Mouse (Mus musculus): ENCODE measurements around the gene Spata5. TPM values are rescaled to one million over a fixed set of nuclear protein-coding genes. Genes with fewer than 3 reads are reported as not detected.
A peak's percentile ranks its signal among the peaks of the same experiment; 100 is the strongest.

Spata5 gene
- total and polyA plus RNA-seq, 2 experiments from 2014 or later = 21.0 to 33.3 TPM

- ATAC-seq (no peak), DNase-seq (no peak)
- Histone ChIP-seq H3K9me3 (ENCODE audit: low read length) (no peaks in the 10 kb centered on the region), H3K27ac (ENCODE audit: low read depth, low read length) (no peak overlapping the region), H3K4me2 (ENCODE audit: low read depth) (no peak overlapping the region), H3K4me1 (ENCODE audit: insufficient read depth) (no peaks in the 10 kb centered on the region), H3K4me3 (ENCODE audit: low read depth, low read length) (no peak overlapping the region), H3K9ac (no peak overlapping the region), H3K36me3 (ENCODE audit: insufficient read depth) (no peaks in the 10 kb centered on the region), H3K27me3 (ENCODE audit: insufficient read depth, low read length) (no peaks in the 10 kb centered on the region)
- WGBS = 69% methylated on average over 6 of the region's 6 CpGs
- TF ChIP-seq CTCF (IDR thresholded peaks at IDR 0.05; ENCODE audit: low read depth) = no peak
Observed at GRCm38 (mm10) chr3:37381457-37381856, 38.2 kb upstream of the Spata5 start.

- no peak for TF ChIP-seq CTCF (IDR thresholded peaks at IDR 0.05; ENCODE audit: low read depth)
- 80% methylated on average over 6 of the region's 6 CpGs for WGBS
- Histone ChIP-seq H3K27ac (ENCODE audit: low read depth, low read length) (no peak overlapping the region), H3K4me2 (ENCODE audit: low read depth) (no peak overlapping the region), H3K9me3 (ENCODE audit: low read length) (no peaks in the 10 kb centered on the region), H3K9ac (no peak overlapping the region), H3K36me3 (ENCODE audit: insufficient read depth) (no peaks in the 10 kb centered on the region), H3K27me3 (ENCODE audit: insufficient read depth, low read length) (no peaks in the 10 kb centered on the region), H3K4me1 (ENCODE audit: insufficient read depth) (no peaks in the 10 kb centered on the region), H3K4me3 (ENCODE audit: low read depth, low read length) (no peak overlapping the region)
- DNase-seq (no peak), ATAC-seq (no peak)
Observed at GRCm38 (mm10) chr3:37383096-37383765, 36.5 kb upstream of the Spata5 start.

- Histone ChIP-seq H3K9ac (no peak overlapping the region), H3K4me3 (ENCODE audit: low read depth, low read length) (no peak overlapping the region), H3K9me3 (ENCODE audit: low read length) (no peaks in the 10 kb centered on the region), H3K27ac (ENCODE audit: low read depth, low read length) (no peak overlapping the region), H3K36me3 (ENCODE audit: insufficient read depth) (no peaks in the 10 kb centered on the region), H3K4me2 (ENCODE audit: low read depth) (no peak overlapping the region), H3K27me3 (ENCODE audit: insufficient read depth, low read length) (no peaks in the 10 kb centered on the region), H3K4me1 (ENCODE audit: insufficient read depth) (no peaks in the 10 kb centered on the region)
- ATAC-seq (no peak), DNase-seq (no peak)
- WGBS = 92% methylated on average over 6 of the region's 6 CpGs
- no peak for TF ChIP-seq CTCF (IDR thresholded peaks at IDR 0.05; ENCODE audit: low read depth)
Observed at GRCm38 (mm10) chr3:37387310-37387709, 32.4 kb upstream of the Spata5 start.

- TF ChIP-seq CTCF (IDR thresholded peaks at IDR 0.05; ENCODE audit: low read depth) = no peak
- Histone ChIP-seq H3K36me3 (ENCODE audit: insufficient read depth) (no peaks in the 10 kb centered on the region), H3K4me3 (ENCODE audit: low read depth, low read length) (no peak overlapping the region), H3K27ac (ENCODE audit: low read depth, low read length) (no peak overlapping the region), H3K9ac (no peak overlapping the region), H3K4me1 (ENCODE audit: insufficient read depth) (no peaks in the 10 kb centered on the region), H3K27me3 (ENCODE audit: insufficient read depth, low read length) (no peaks in the 10 kb centered on the region), H3K9me3 (ENCODE audit: low read length) (no peaks in the 10 kb centered on the region), H3K4me2 (ENCODE audit: low read depth) (no peak overlapping the region)
- DNase-seq (no peak), ATAC-seq (peak; percentile 88)
- 87% methylated on average over 5 of the region's 5 CpGs for WGBS
Observed at GRCm38 (mm10) chr3:37396930-37397608, 22.6 kb upstream of the Spata5 start.

- H3K9ac ChIP-seq = no peak overlapping the region
- H3K27me3 ChIP-seq (ENCODE audit: insufficient read depth, low read length) = no peaks in the 10 kb centered on the region
- H3K36me3 ChIP-seq (ENCODE audit: insufficient read depth) = no peaks in the 10 kb centered on the region
- no peak overlapping the region for H3K4me3 ChIP-seq (ENCODE audit: low read depth, low read length)
- WGBS = 78% methylated on average over 3 of the region's 3 CpGs
- no peak for TF ChIP-seq CTCF (IDR thresholded peaks at IDR 0.05; ENCODE audit: low read depth)
- ATAC-seq = no peak
- H3K4me2 ChIP-seq (ENCODE audit: low read depth) = no peak overlapping the region
- no peak overlapping the region for H3K27ac ChIP-seq (ENCODE audit: low read depth, low read length)
- no peaks in the 10 kb centered on the region for H3K9me3 ChIP-seq (ENCODE audit: low read length)
- DNase-seq = no peak
- H3K4me1 ChIP-seq (ENCODE audit: insufficient read depth) = no peaks in the 10 kb centered on the region
Observed at GRCm38 (mm10) chr3:37397646-37398045, 22.1 kb upstream of the Spata5 start.

- no peak for DNase-seq
- no peaks in the 10 kb centered on the region for H3K27me3 ChIP-seq (ENCODE audit: insufficient read depth, low read length)
- peak; percentile 11; the same call in 1 of the 2 replicates for ATAC-seq
- no peaks in the 10 kb centered on the region for H3K36me3 ChIP-seq (ENCODE audit: insufficient read depth)
- no peaks in the 10 kb centered on the region for H3K9me3 ChIP-seq (ENCODE audit: low read length)
- H3K9ac ChIP-seq = no peak overlapping the region
- no peak for TF ChIP-seq CTCF (IDR thresholded peaks at IDR 0.05; ENCODE audit: low read depth)
- WGBS = 85% methylated on average over 7 of the region's 7 CpGs
- H3K4me3 ChIP-seq (ENCODE audit: low read depth, low read length) = no peak overlapping the region
- H3K4me1 ChIP-seq (ENCODE audit: insufficient read depth) = no peaks in the 10 kb centered on the region
- H3K4me2 ChIP-seq (ENCODE audit: low read depth) = no peak overlapping the region
- no peak overlapping the region for H3K27ac ChIP-seq (ENCODE audit: low read depth, low read length)
Observed at GRCm38 (mm10) chr3:37398661-37399395, 20.9 kb upstream of the Spata5 start.

Measured in forebrain, postnatal 0 days (tissue).